Comparison of ENCODE assay signal across 8 mouse cellular contexts in the genomic region with DNA sequence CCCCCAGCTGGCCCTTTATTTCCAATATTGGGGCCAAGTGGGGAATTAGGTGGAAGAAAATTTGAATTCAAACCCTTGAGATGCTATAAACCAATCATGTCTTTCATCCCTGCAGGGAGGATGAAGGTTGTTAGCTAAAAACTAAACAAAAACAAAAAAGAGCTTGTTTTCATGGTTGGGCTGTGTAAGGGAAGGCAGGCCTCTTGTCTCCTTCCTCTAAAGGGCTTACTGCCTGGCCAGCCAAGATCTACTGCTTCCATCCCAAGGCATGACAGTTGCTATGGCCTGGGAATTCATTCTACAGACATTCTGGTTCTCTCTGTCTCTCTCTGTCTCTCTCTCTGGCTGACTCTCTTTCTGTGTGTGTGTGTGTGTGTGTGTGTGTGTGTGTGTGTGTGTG. TPM values are rescaled to one million over a fixed set of nuclear protein-coding genes. Genes with fewer than 3 reads are reported as not detected.
DNase-seq lines count a peak whose midpoint lies in the region; ATAC-seq lines count a peak whose summit lies in the region.

No protein-coding gene starts in this region.

- H3K9me3 ChIP-seq in heart, embryonic 15.5 days (replicated peaks), result no peaks in the 10 kb centered on the region
- H3K9me3 ChIP-seq in hindbrain, embryonic 16.5 days (ENCODE audit: control insufficient read depth, low read length), result no peaks in the 10 kb centered on the region
- no peaks in the 10 kb centered on the region for H3K9me3 ChIP-seq in midbrain, embryonic 14.5 days (ENCODE audit: control insufficient read depth, low read length)

- ATAC-seq in heart, embryonic 15.5 days (replicated peaks; ENCODE audit: insufficient number of reproducible peaks, insufficient read depth, low FRiP score, low read depth), result no peak
- ATAC-seq in hindbrain, embryonic 16.5 days, result peak; percentile 9; the same call in 1 of the 2 replicates
- ATAC-seq in midbrain, embryonic 14.5 days (ENCODE audit: low FRiP score, low TSS enrichment), result no peak

- no peaks in the 10 kb centered on the region for H3K36me3 ChIP-seq in heart, embryonic 15.5 days
- H3K36me3 ChIP-seq in hindbrain, embryonic 16.5 days (ENCODE audit: control insufficient read depth, insufficient read depth, low read length), result 0 out of 2 replicates have a peak, but pooled peaks cover 4% of the 10 kb centered on the region
- peaks cover 4% of the 10 kb centered on the region; the same call in 1 of the 2 replicates for H3K36me3 ChIP-seq in midbrain, embryonic 14.5 days (ENCODE audit: control insufficient read depth, insufficient read depth, low read length)

- intact Hi-C loops in heart, postnatal 36 days (cut with DNase I), result no loop called here

- no peak for DNase-seq in heart, postnatal 36 days
- peak; percentile 24 for DNase-seq in embryo, embryonic 9.5 days (ENCODE audit: extremely low spot score)
- DNase-seq in midbrain, embryonic 14.5 days, result peak; percentile 46
- no peak for DNase-seq in spleen, postnatal 36 days (ENCODE audit: low spot score in 2 of 2)
- no peak for DNase-seq in spleen, adult 18-20 months
- DNase-seq in thymus, postnatal 10 days (ENCODE audit: low spot score in 2 of 2), result no peak

- no peak overlapping the region for H3K27ac ChIP-seq in heart, embryonic 15.5 days
- H3K27ac ChIP-seq in hindbrain, embryonic 16.5 days (ENCODE audit: low read depth, low read length), result peak overlapping the region; percentile 96
- H3K27ac ChIP-seq in midbrain, embryonic 14.5 days (replicated peaks; ENCODE audit: low read depth, low read length), result peak overlapping the region; percentile 96

- H3K27me3 ChIP-seq in heart, embryonic 15.5 days, result peaks cover 18% of the 10 kb centered on the region
- no peaks in the 10 kb centered on the region for H3K27me3 ChIP-seq in hindbrain, embryonic 16.5 days (replicated peaks; ENCODE audit: control insufficient read depth, insufficient read depth, low read length)
- H3K27me3 ChIP-seq in midbrain, embryonic 14.5 days (ENCODE audit: control insufficient read depth, insufficient read depth, low read length), result no peaks in the 10 kb centered on the region

- no peak overlapping the region for H3K9ac ChIP-seq in heart, embryonic 15.5 days
- peak overlapping the region; percentile 100 for H3K9ac ChIP-seq in hindbrain, embryonic 16.5 days (ENCODE audit: low read depth, low read length)
- H3K9ac ChIP-seq in midbrain, embryonic 14.5 days (replicated peaks; ENCODE audit: low read length), result peak overlapping the region; percentile 97

- peaks cover 8% of the 10 kb centered on the region; the same call in 1 of the 2 replicates for H3K4me1 ChIP-seq in heart, embryonic 15.5 days (replicated peaks)
- H3K4me1 ChIP-seq in hindbrain, embryonic 16.5 days (ENCODE audit: control insufficient read depth, insufficient read depth, low read depth, low read length), result peaks cover 15% of the 10 kb centered on the region
- H3K4me1 ChIP-seq in midbrain, embryonic 14.5 days (ENCODE audit: control insufficient read depth, insufficient read depth, low read length), result peaks cover 10% of the 10 kb centered on the region

- H3K4me2 ChIP-seq in heart, embryonic 15.5 days, result peak overlapping the region; percentile 94
- peak overlapping the region; percentile 55 for H3K4me2 ChIP-seq in hindbrain, embryonic 16.5 days (ENCODE audit: low read length)
- H3K4me2 ChIP-seq in midbrain, embryonic 14.5 days (ENCODE audit: low read length), result peak overlapping the region; percentile 53

- peak overlapping the region; percentile 65 for H3K4me3 ChIP-seq in heart, embryonic 15.5 days
- H3K4me3 ChIP-seq in hindbrain, embryonic 16.5 days (ENCODE audit: low read length), result peak overlapping the region; percentile 93
- peak overlapping the region; percentile 92 for H3K4me3 ChIP-seq in midbrain, embryonic 14.5 days (replicated peaks; ENCODE audit: low read depth, low read length)

RNA-seq across cellular contexts. Expression of a gene that starts 1.7 kb away (rescaled TPM):
- polyA plus RNA-seq in heart, embryonic 15.5 days (2015; fragmentation: Nextera tagmentation; extraction: Ambion mirVana), result 9.4 and 14.4 TPM in 2 replicates
- total RNA-seq in heart, postnatal 36 days (2021), result 10 to 100 TPM; 11.9 to 12.2 TPM
- polyA plus RNA-seq in hindbrain, embryonic 16.5 days (2015; fragmentation: Nextera tagmentation; extraction: Ambion mirVana), result 83.0 and 88.1 TPM in 2 replicates
- 52.2 and 63.2 TPM in 2 replicates for polyA plus RNA-seq in midbrain, embryonic 14.5 days (2014; fragmentation: Nextera tagmentation; extraction: Ambion mirVana)

Comparison
In these comparisons a context has a peak if more than half of its experiments do, and no peak if none do; other contexts are left out.
1. DNase-seq: peak in embryo, embryonic 9.5 days (single experiment) and midbrain, embryonic 14.5 days (single experiment); none in heart, postnatal 36 days (0 of 2), spleen, postnatal 36 days (0 of 2), spleen, adult 18-20 months (0 of 2) and thymus, postnatal 10 days (0 of 2).
2. Peak in every context shown above with its lines, with median percentiles within 50 percentile points of each other: H3K4me2 ChIP-seq and H3K4me3 ChIP-seq.